Mouse (Mus musculus) brain, adult 10 weeks (tissue): ENCODE measurements around the gene Slc39a3. TPM values are rescaled to one million over a fixed set of nuclear protein-coding genes. Genes with fewer than 3 reads are reported as not detected.

Experiments used
- polyA plus RNA-seq: library from polyadenylated mRNA; stranded (reverse); fragments of 350-450 nt; fragmentation: Illumina TruSeq; extraction: RNeasy Lipid Tissue Mini Kit (QIAGEN cat#74804); gene quantifications from one replicate; pipeline ENCODE4 v1.2.3, GENCODE M21; 2015; ENCODE audit warnings: low read depth, low replicate concordance

The Slc39a3 gene
- 48.1 TPM for polyA plus RNA-seq

DNA sequence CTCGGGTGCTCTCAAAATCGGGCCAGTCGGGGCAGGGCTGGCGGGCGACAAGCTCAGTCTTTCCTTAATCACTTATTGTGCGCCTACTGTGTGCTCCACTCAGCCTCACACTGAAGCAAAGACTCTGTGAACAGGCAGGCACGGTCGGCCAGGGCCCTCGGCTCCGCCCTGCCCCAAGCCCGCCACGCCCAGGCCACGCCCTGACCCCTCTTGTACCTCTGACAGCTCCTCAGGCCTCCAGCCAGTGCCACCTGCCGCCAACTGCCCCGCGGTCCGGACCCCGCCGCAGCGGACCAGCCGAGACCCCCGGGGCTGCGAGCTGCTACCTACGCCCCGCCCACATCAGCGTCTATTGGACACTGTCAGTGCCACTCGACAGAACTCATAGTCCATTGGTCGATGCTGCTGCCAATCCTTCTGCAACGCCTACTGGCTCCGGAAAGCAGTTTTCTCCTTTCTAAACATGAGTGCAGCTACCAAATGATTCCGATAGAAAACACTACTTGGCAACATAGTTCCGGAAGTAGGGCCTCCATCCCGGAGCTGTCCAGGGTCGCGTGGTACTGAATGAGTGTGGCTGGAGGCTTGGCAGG lies at the start of gene Slc39a3:
TSS of gene Slc39a3 (minus strand) at position 439 of the 593 bp plus-strand sequence.

DNA sequence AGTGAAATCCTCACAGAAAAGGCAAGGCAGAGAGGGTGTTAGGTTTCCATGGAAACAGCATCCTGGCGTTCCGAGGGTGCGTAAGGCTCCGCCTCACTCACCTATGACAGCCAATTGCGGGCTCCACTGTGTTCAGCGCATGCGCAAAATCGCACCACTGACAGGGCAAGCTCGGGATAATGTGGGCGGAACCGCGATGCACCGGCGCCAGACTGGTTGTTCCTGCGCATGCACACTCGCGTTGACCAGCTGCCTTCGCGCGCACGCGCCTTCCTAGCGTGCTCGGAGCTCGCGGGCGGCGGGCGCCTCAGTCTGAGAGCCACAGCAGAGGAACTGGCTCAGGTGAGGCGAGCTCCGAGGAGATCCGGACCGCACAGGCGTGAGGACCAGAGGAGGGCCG lies 32.6 kb upstream of the Slc39a3 start, which contains the start of gene Thop1:
TSS of gene Thop1 (plus strand) at position 200 of the 400 bp plus-strand sequence.

DNA sequence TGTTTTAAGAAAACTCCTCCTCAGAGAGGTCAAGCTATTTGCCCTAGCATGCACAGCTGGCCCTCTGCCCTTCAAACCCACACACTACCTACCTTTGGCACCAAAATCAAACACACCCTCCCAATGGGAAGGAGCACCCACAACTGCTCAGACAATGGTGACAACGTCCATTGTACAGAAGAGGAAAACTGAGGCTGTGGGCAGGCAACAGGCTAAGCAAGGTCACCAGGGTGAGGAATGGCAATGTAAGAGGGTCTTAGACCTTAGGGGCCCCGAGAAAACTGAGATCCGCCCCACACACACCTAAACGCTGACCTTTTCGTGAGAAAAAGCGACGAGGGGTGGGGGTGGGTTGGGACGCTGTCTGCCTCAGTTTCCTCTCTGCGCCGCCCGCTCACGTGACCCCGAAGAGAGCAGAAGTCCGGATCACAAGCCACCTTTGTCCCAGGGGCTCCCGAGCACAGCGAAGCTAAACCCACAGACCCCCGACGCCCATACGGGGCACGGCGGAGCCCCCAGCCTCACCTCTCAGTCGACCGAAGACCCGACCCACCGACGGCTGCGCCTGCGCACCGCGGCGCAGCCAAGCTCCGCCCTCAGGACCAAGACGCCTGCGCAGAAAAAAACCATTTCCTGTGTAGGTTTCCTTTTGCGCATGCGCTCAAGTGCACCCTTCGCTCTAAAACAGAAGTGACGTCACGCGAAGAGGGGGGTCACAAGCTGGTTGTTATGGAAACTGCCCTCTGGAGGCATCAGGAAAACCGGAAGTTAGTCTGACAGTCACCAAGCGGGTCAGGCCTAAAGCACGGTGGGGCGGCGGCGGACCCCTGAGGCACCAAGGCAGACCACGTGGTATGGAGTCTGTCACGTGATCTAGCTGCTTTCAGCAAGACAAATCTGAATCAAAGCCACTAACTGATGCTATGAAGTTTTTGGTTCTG lies 22.6 kb upstream of the Slc39a3 start, which contains the start of gene Sgta:
TSS of gene Sgta (minus strand) at position 579 of the 941 bp plus-strand sequence.

DNA sequence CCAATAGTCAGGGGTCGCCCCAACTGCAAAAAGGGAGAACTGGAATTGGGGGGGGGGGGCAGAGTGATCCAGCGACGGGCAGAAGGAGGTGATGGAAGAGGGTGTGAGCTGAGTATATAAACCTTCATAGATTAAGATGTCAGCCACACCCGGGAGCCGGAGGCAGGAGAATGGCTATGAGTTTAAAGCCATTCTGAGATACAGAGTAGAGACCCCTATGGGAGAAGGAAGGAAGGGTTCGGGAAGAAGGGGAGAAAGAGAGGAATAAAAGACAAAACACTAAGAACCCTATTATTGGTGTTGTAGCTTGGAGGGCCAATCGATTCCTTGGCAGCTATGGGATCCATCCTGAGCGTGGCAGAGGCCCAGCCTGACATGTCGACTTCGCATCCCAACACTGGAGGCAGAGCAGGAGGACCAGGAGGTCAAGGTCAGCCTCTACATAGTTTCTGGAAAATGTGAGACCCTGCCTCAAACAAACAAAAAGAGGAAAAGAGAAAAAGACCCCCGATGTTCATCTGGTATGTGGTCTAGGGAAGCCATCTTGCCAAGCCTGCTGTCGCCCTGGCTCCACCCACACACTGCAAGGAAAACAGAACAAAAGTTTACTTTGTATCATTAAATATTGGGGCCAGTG lies 11.5 kb downstream of the Slc39a3 start, which contains the start of gene Diras1:
TSS of gene Diras1 (minus strand) at position 24 of the 637 bp plus-strand sequence.

DNA sequence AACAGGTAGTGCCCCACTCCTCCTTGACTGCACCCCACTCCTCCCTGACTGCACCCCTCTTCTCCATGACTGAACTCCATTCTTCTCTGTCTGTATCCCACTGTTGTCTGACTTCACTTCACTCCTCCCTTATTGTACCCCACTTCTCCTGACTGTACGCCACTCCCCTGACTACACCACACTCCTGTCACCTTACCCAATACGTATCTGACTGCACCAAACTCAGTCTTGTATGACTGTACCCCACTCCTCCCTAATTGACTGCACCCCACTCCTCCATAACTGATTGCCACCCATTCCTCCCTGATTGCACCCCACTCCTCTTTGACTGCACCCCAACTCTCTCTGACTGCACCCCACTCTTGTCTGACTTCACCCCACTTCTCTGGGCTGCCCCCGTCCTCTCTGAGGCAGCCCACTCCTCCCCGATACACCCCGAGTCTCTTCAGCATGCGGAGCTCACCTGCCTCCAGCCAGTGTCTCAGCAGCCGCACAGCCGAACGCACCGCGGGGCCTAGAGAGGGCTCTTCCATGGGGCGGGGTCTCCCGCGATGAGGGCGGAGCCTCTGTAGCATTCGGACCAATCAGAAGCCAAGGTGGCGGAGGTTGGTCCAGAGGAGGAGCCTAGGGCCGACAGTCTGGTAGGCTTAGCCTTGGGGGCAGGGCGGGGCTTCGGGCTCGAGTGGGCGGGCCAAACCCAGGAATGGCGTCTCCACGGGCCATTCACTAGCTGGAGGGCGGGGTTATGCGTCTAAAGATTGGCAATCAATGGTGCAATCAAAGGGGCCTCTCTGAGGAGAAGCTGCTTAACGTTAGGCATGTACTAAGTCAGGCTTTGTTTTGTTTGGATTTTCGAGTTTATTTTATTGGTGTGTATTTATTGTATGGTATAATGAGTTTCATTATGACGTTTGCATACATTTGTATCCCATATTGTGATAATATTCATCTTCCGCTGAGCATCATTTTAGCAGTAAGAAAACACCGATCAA lies 22.5 kb downstream of the Slc39a3 start, which contains the start of gene Gng7:
TSS of gene Gng7 (minus strand) at position 553 of the 992 bp plus-strand sequence.

Other genes starting within 250 kb of the Slc39a3 start
- gene Sf3a2, start 239.2 kb downstream of the Slc39a3 start, polyA plus RNA-seq = 24.7 TPM
- gene Plekhj1, start 238.8 kb downstream of the Slc39a3 start, polyA plus RNA-seq = 59.4 TPM
- 0.89 TPM for gene Amh, start 232.2 kb downstream of the Slc39a3 start, polyA plus RNA-seq
- 4.0 TPM for gene Jsrp1, start 223.9 kb downstream of the Slc39a3 start, polyA plus RNA-seq
- 912 TPM for gene Oaz1, start 210.8 kb downstream of the Slc39a3 start, polyA plus RNA-seq
- 20.1 TPM for gene Lingo3, start 193.4 kb downstream of the Slc39a3 start, polyA plus RNA-seq
- 197 TPM for gene Lsm7, start 182.2 kb downstream of the Slc39a3 start, polyA plus RNA-seq
- gene Sppl2b, start 182.2 kb downstream of the Slc39a3 start, polyA plus RNA-seq = 38.1 TPM
- 0.33 TPM for gene Tmprss9, start 165.6 kb downstream of the Slc39a3 start, polyA plus RNA-seq
- 182 TPM for gene Timm13, start 136.5 kb downstream of the Slc39a3 start, polyA plus RNA-seq
- 15.5 TPM for gene Lmnb2, start 119.2 kb downstream of the Slc39a3 start, polyA plus RNA-seq
- 15.9 TPM for gene Gadd45b, start 107.4 kb downstream of the Slc39a3 start, polyA plus RNA-seq
- 167 TPM for gene Gng7, start 22.5 kb downstream of the Slc39a3 start, polyA plus RNA-seq
- gene Diras1, start 11.8 kb downstream of the Slc39a3 start, polyA plus RNA-seq = 90.3 TPM
- gene Sgta, start 22.8 kb upstream of the Slc39a3 start, polyA plus RNA-seq = 171 TPM
- 39.4 TPM for gene Thop1, start 32.6 kb upstream of the Slc39a3 start, polyA plus RNA-seq
- 0.51 TPM for gene Creb3l3, start 61.4 kb upstream of the Slc39a3 start, polyA plus RNA-seq
- gene Map2k2, start 68.5 kb upstream of the Slc39a3 start, polyA plus RNA-seq = 96.3 TPM
- gene Zbtb7a, start 97.8 kb upstream of the Slc39a3 start, polyA plus RNA-seq = 45.3 TPM
- gene Pias4, start 130.5 kb upstream of the Slc39a3 start, polyA plus RNA-seq = 17.8 TPM
- 804 TPM for gene Eef2, start 139.2 kb upstream of the Slc39a3 start, polyA plus RNA-seq
- gene Dapk3, start 145.6 kb upstream of the Slc39a3 start, polyA plus RNA-seq = 65.2 TPM
- gene 4930442H23Rik, start 146.4 kb upstream of the Slc39a3 start, polyA plus RNA-seq = not detected
- not detected for gene Nmrk2, start 164.6 kb upstream of the Slc39a3 start, polyA plus RNA-seq
- gene Atcay, start 193.4 kb upstream of the Slc39a3 start, polyA plus RNA-seq = 148 TPM
- gene Zfr2, start 195.7 kb upstream of the Slc39a3 start, polyA plus RNA-seq = 39.4 TPM
- gene Matk, start 215.5 kb upstream of the Slc39a3 start, polyA plus RNA-seq = 194 TPM
- 82.8 TPM for gene Mrpl54, start 229.5 kb upstream of the Slc39a3 start, polyA plus RNA-seq
- gene Apba3, start 229.5 kb upstream of the Slc39a3 start, polyA plus RNA-seq = 30.7 TPM